Mouse (Mus musculus): Measurements from ENCODE around the gene Mast2. TPM values are rescaled to one million over a fixed set of nuclear protein-coding genes. Genes with fewer than 3 reads are reported as not detected.

Mast2 gene
- total RNA-seq (2021), result 100 to 1,000 TPM; 110 to 133 TPM
- long read RNA-seq, full-length matches to known transcripts, result 2 of 42 reads
- long read RNA-seq, partial matches to known transcripts, result 6 of 42 reads
- long read RNA-seq, other reads (novel, unspliced or antisense), result 34 of 42 reads

DNA sequence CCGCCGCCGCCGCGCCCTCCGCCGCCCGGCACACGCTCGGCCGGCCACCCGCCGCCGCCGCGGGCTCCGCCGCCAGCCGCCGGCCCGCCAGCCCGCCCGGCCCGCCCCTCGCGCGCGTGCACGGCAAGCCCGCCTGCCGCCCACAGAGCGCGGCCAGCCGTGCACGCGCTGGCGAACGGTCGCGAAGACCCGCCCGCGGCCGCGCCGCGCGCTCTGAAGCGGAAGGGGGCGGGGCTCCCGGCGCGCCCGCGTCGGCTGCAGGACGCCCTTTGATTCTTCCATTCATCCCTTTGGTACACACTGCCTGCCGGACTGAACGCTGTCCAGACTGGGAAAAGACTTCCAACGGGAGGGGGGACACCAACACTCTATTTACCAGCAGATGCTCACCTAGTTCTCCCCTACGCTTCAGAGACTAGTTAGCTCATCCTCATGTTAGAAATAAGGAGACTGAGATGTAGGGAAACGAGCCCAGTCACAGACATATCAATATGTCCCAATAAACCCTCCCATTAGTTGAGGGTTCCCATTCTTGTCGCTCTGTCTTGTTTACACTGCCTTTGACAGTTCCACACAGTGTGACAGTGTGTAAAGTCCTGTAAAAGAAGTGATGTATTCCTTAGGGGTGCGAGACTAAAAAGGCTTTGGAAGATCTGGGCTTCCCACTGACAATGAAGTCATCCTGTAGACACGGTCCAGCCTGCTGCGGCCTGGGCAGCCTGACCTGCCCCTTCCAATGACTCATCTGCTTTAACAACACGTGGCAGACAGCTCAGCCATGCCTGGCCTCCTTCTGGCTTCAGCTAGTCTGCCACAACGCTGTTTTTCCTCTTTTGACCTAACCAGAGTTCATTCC is at the start of gene Mast2:
Gene Mast2, minus strand, starts transcription at position 58 of the 856 bp plus-strand sequence.
- DNase-seq (ENCODE audit: low spot score in 2 of 2), result peak; percentile 78 to 85

DNA sequence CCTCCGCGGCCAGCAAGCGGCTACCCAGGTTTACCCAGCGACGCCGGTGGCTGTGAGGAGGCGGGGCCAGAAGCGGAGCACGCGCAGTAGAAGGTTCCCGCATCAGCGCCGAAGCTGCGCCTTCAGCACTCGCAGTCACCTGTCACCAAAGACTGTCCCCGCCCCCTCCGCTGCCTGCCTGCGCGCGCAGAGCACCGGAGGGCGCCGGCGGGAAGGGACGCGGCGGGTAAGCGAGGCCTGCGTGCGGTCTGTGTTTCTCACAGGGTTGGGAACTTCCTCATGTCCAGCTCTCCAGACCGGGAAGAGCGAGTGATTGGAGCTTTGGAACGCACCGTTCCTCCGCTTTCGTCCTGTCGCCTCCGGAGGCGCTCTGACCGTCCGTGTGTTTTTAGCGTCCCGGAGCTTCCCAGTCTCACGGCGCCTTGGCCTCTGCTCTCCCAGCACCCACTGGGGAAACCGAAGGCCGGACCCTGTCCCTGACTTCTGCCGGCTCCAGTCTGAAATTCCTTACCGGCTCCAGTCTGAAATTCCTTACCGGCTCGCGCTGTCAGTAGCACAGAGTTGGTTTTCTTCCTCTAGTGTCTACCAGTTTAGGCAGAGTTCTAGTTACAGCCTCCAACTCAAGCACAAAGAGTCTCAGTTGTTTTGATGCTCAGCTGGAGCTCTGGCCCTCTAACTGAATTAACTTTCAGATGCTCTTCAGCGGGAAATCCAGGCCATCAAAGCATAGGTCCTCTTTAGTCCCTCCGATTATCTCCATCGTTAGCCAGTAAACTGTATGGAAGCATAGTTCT is 43.6 kb upstream of the Mast2 start, which contains the start of gene Ipp:
Gene Ipp, plus strand, starts transcription at position 125 of the 794 bp plus-strand sequence.
- DNase-seq (ENCODE audit: low spot score in 2 of 2), result peak; percentile 93 to 96

DNA sequence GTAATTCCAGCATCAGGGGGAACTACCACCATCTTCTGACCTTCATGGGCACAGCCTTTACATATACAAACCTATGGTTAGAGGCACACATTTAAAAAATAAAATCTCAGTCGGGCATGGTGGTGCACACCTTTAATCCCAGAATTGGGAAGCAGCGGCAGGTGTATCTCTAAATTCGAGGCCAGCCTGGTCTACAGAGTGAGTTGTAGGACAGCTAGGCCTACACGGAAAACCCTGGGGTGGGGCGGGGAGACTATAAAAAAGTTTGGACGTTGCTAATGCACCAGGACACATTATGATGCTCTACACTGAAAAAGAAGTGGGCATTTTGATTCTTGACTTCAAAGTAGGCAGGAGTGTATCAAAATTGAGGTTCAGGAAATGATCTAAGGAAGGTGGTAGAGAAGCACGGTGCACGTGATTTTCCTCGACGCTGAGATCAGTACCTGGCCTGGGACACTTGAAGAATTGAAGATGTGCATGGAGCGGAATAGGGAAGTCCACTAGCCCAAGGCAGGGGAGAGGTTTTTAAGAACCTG is 43.0 kb upstream of the Mast2 start:
- DNase-seq (ENCODE audit: low spot score in 2 of 2), result no peak

DNA sequence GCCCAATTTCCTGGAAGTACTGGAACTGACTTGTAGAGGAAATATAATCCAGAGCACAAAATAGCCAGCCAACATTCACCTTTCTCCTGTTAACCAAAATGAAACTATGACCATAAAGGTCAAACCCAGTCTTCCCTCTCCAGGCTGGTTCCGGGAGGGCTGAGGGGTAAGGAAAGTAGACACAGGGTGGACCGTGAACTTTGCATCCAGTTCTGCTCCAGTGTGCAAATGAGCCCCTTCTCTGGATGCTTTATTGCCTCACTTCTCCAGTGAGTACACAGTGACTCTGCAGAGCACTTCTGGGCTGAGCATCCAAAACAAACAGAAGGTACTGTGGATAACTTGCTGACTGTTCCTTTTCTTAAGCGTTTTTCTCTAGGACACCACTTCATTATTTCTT is 36.0 kb upstream of the Mast2 start:
- no peak for DNase-seq (ENCODE audit: low spot score in 2 of 2)

DNA sequence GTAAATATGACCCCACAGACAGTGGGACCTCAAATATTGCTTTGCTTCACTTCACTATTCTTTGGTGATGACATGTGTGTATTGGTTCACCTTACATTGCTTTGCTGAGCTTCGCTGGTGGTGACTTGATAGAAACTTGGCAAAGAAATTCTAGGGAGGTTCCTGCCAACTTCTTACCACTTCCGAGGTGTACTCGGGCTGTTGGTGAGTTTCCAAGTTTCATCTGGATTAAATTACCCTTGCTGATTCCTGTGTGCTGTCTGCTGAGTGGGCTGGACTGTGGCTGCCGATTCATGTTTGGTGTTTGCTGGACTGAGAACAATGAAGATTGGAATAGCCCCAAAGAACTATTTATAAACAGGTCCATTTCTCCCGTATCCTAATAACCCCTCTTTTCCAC is 29.7 kb upstream of the Mast2 start:
- DNase-seq (ENCODE audit: low spot score in 2 of 2), result no peak

DNA sequence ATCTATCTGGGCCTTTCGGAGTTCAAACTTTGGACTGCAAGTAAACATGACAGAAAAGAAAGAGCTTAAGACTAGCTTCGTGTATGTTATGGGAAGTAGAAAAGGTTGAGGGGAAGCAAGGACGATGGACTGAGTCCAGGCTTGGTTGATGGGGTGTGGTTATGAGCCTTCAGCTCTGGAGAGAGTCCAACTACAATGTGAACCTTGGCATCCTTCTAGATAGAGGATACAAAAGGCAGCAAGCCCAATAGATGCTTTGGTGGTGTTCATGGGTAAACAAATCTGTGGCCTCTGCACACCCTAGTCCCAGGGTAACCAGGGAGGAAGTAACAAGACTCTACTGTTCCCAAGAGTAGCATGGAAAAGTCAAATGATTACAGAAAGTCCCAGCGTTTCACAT is 28.5 kb upstream of the Mast2 start:
- no peak for DNase-seq (ENCODE audit: low spot score in 2 of 2)

DNA sequence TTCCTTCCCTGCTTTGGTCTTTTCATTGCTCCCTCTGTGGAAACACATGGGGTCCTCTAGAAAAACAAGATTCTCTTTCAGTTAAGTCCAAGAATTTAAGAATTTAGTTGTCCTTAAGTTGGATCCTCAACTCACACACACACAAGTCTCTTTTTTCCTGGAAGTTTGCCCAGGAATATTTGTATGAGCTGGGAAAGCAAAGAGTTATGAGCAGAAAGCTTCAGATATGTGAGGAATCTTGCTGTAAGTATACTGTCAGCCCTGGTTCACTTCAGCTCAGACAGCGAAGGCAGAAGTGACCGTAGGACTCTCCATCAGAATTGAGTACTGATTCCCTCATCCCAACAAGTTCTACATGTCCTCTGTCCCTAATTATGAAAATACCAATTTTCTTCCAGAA is 27.9 kb upstream of the Mast2 start:
- no peak for DNase-seq (ENCODE audit: low spot score in 2 of 2)

DNA sequence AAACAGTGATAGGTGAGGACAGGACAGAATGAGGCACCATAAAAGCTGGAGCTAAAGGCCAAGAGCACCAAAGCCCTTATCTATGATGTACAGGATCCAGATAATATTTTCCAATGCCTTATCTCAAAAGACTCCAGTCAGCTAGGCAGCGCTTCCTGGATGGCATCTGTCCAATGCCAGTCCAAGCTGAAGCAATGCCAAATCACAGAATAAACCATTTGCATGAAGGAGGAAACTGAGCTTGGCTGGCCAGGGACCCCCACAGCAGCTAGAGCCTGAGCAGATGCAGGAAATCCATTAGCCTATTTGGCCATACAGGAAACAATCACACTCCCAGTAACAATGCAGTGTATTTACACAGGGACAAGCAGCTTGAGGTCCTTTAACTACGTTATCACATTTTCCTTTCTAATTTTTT is 27.1 kb upstream of the Mast2 start:
- peak; percentile 5 to 18 for DNase-seq (ENCODE audit: low spot score in 2 of 2)

DNA sequence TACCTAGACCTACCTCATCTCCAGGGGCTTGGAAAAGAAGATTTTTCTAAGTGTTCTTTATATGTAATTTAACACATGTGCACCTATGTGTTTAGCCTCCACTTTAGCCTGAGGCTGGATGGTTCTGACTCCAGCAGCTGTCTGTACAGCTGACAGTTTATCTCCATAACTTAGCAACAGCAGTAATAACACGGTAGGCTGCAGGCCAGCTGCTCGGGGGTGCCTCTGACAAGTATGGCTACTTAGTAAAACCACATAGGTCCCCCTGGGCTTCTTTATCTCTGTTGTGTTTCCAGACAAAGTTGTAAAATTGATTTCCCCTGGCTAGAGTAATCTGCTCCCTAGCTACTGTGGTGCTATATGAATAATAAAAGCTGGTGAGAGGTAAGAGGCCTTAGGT is 19.5 kb upstream of the Mast2 start:
- DNase-seq (ENCODE audit: low spot score in 2 of 2), result no peak

DNA sequence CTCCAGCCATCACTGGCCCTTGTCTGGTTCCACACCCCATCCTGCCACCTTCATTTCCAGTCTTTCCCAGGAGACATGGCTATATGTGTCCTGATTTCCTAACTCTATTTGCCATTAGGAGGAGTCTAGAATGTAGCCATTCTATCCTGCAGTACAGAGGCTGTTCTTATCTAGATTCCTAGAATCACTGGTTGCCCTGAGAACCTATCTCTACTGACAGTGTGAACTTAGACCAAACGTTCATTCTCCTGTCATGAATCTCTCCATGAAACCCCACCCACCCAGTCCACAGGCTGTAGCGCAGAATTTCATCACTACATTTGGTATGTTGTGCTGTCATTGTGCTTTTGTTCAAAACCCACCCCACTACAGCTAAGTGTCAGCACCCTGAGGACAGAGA is 17.3 kb upstream of the Mast2 start:
- DNase-seq (ENCODE audit: low spot score in 2 of 2), result no peak

DNA sequence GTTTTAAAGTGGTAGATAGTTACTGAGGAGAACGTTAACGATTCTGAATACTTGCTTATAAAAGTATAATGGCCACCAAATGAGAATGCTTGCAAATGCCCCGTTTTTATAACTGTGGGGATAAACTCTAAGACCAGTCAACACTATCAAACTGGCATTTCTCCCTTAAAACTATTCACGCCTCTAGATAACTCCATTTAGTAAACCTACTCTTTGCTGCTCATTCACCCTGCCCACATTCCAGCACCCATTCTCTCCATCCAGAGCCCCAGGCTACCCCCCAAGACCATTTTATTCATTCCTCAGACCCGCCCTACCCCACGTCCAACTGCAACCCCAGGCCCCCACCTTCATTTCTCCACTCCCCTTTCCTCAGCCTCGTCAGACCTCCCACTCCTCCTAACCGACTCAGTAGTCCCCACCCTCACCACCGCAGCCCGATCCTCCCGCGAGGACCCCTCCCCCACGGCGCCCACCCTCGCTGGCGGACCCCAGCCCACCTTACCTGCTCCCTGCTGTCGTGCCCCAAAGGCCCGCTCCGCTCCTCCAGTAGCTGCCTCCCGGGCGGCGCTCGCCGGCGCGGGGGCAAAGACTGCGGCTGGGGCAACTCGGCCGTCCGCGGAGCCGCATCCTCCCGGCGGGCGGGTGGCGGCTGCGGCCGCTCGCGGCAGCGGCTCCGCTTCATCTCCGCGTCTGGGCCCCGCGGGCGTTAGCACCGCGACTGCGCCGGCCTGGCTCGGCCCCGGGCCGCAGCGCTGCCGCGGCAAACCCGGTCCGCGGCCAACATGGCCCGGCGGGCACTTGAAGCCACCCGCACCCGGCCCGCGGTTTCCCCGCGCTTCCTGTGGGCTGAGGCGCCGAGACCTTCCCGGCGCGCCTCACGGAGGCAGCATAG is 505 bp downstream of the Mast2 start:
- DNase-seq (ENCODE audit: low spot score in 2 of 2), result peak; percentile 48 to 55

DNA sequence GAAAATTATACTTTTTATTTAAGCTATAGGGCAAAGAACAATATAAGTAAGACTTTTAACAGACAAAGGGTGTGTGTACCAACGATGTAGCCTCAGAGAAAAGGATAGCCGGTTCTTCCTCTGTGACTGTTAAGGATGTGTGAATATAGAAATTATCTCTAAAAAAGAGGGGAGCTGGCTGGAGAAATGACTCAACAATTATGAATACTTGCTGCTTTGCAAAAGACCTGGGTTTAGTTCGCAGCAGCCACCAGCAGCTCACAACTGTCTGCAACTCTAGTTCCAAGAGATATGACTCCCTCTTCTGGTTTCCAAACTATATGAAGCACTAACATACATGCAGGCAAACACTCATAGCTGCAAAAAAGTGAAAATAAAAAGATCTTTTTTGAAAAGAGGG is 2.0 kb downstream of the Mast2 start:
- DNase-seq (ENCODE audit: low spot score in 2 of 2), result no peak

DNA sequence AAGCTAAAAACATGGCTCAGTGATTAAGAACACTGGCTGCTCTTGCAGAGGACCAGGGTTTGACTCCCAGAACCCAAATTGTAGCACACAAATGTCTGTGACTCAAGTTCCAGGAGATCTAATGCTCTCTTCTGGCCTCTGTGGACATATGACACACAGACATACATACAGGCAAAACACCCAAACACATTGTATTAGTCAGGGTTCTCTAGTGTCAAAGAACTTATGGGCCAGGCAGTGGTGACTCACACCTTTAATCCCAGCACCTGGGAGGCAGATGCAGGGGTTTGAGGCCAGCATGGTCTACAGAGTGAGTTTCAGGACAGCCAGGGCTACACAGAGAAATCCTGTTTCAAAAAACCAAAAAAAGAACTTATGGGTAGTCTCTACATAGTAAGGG is 12.4 kb downstream of the Mast2 start:
- no peak for DNase-seq (ENCODE audit: low spot score in 2 of 2)

DNA sequence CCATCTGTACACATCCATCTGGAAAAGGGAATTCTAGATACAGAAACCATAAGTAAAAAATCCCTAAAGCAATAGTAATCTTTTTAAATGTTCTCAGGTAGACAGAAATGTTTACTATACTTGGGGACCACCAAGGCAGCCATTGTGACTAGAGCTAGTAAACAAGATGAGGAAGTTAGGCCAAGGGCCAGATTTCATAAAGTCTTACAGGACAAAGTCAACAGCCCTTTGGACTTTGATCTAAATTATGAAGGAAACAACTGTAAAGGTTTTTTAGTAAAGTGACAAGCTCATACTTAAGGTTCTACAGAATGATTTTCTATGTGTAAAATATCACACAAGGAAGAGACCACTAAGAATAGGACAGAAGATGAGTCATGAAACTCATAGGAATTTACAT is 14.0 kb downstream of the Mast2 start:
- no peak for DNase-seq (ENCODE audit: low spot score in 2 of 2)

DNA sequence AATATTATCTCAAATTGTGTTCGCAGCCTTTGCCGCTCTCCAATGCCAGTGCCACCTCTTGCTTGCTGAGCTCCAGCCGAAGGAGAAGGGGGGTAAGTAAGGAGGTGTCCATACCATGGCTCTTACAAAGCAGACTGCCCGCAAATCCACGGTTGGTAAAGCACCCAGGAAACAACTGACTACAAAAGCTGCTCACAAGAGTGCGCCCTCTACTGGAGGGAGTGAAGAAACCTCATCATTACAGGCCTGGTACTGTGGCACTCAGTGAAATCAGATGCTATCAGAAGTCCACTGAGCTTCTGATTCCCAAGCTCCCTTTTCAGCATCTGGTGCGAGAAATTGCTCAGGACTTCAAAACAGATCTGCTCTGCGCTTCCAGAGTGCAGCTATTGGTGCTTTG is 15.3 kb downstream of the Mast2 start:
- DNase-seq (ENCODE audit: low spot score in 2 of 2), result peak; percentile 36 to 64

DNA sequence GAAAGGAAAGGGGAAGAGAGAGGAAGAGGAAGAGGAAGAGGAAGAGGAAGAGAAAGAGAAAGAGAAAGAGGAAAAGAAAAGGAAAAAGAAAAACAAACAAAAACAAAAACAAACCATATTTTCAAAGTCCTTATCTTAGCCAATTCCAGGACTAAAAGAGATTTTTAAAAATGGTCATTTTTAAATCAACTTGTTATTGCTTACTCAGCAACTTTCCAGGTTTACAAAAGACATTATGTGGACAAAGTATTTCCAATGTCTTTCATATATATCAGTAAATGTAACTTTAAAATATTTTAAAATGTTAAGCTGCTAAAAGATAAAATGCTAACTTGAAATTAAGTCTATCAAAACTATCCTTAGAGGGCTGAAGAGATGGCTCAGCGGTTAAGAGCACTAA is 24.6 kb downstream of the Mast2 start:
- no peak for DNase-seq (ENCODE audit: low spot score in 2 of 2)

DNA sequence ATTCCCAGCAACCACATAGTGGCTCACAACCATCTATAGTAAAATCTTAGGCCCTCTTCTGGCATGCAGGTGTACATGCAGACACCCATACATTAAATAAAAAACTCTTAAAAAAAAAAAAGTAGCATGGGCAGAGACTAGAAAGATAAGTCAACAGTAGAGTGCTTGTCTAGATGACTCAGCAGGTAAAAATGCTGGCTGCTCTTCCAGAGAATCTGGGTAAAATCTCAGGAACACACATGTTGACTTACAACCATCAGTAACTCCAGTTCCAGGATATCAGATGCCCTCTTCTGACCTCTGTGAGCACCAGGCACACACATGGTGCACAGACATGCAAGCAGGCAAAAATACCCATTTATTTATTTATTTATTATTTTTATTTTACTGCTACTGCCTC is 25.4 kb downstream of the Mast2 start:
- DNase-seq (ENCODE audit: low spot score in 2 of 2), result no peak

DNA sequence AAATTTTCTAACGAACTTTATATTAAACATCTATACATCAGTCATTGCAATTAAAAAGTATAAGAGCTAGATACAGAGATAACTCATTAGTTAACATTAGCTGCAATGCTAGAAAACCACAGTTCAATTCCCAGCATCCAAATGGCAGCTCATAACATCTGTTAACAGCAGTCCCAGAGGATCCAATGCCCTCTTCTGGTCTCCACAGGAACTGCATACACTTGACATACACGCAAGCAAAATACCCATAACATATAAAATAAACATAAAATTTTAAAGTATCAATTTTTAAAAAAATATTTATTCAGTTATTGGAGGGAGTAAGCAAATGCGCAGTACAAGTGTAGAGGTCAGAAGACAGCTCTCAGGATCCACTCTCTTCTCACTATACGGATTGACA is 28.4 kb downstream of the Mast2 start:
- no peak for DNase-seq (ENCODE audit: low spot score in 2 of 2)

DNA sequence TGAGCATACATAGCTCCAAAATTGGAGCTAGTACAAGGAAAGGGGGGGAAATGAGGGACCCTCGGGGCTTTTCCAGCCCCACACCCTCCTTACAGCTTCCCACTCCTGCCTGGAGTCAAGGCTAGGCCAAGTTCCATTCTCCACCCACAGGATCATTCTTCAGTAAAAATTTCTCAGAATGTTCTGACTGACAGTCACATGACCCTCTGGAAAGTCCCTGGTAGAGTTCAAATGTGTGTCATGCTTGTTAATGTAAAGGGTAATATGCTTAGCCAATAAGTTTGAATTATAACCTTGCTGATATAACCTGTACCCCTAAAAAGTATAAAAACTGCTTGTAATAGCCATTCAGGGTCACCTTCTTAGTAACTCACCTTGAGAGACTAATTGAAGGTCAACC is 41.8 kb downstream of the Mast2 start:
- no peak for DNase-seq (ENCODE audit: low spot score in 2 of 2)

DNA sequence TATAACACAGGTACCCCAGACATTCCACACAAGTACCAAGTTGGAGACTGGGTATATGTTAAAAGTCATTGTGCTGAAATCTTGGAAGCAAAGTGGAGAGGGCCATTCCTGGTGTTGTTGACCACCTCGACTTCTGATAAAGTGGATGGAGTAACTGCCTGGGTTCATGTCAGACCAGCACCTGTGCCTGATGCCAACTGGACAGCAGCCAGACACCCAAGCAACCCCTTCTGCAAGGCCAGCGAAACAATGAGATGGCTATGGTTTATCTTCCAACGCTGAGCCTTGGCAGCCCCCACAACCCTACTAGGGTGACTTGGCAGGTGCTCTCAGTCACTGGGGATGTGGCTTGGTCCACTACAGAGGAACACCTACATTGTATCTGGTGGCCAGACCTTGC is 42.8 kb downstream of the Mast2 start:
- no peak for DNase-seq (ENCODE audit: low spot score in 2 of 2)

DNA sequence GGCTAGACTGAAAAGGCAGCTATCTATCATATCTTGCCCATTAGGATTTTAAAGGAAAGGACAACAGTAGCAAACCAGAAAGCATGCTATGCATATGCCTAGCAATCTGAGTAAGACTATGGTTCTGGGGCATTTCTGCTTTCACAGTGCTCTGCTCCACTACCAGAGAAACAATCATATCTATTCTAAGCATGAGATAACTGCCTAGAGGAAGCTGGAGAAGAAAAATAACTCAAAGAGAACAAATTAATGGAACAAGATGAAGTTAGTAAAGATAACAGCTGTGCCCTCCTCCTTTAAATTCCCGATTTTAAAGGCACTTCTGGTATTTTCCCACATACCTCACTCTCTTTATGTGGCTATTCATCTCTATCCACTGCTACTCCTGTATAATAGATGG is 51.0 kb downstream of the Mast2 start:
- no peak for DNase-seq (ENCODE audit: low spot score in 2 of 2)

All from layer of hippocampus, postnatal 10 days (tissue).